Mouse (Mus musculus) frontal cortex, postnatal 14 days (tissue): ENCODE data around the gene Tbx4.

Experiments
- DNase-seq, 2 experiments: peaks; one replicate each; pipeline ENCODE4 v3.0.0; 2022; ENCODE audit warnings: low spot score in 2 of 2

Gene Tbx4

DNA sequence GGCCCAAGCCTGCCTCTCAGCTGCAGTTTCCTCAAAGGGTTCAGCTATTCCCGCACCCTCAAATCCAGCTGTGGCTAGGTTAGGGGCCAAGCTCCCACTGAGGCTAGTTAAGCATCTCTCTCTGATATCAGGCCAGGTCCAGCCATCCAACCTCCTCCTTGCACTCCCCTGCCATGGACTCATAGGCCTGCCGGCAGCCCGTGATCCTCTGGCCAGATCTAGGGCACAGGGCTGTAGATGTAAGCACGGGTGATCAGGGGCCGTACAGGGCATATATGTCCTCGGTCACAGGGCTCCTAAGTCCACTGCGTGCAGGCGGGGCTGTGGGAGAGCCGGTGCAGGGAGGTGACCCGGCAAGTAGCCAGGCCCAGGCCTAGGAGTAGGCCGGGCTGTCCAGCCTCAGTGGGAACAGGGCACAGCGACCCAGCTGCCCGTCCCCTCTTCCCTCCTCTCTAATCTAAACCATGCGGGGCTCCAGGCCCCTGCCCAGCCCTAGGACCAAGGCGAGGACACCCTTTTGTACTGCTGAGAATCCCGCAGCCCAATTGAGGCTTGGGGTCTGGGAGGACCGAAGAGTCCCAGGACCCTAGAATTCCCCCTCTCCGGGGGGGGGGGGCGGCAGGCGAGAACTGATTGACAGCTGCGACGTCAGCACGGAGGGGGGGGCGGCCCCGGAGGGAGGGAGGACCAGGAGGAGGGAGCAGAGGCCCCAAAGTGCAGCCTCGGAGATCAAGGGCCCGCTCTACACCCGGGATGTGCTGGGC, at the start of gene Tbx4:
Tbx4 (plus strand) TSS at position 758 of the 764 bp plus-strand sequence.
- DNase-seq: no peak

DNA sequence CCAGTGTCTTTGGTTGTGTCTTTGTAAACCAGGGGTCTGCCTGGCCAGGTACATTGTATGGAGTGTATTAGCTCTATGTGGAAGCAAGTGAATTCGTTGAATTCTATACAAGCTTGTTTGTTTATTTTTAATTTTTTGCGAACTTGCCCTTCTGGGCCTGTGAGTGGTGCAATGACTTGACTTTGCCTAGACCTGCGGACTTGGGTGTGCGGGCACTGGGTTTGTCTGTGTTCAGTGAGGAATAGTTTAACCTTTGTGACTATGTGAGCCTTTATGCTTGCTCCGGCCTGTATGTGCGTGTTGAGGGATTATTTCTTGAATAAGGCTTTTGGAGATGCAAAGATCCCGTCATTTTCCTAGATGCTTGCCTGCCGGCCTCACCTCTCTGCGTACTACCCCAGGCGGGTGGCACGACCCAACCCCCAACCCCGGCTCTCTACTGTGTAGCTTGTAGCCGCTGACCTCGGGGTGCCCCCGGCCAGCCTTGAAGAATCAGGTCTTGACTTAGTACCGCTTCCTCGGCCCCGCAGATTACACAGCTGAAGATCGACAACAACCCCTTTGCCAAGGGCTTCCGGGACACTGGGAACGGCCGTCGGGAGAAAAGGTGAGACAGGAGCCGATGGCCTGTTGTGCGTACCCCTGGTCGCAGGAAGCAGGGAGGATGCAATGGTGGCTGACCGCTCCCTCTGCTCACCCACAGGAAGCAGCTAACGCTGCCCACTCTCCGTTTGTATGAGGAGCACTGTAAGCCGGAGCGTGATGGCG, 49.5 kb upstream of the Tbx4 start:
- no peak for DNase-seq

DNA sequence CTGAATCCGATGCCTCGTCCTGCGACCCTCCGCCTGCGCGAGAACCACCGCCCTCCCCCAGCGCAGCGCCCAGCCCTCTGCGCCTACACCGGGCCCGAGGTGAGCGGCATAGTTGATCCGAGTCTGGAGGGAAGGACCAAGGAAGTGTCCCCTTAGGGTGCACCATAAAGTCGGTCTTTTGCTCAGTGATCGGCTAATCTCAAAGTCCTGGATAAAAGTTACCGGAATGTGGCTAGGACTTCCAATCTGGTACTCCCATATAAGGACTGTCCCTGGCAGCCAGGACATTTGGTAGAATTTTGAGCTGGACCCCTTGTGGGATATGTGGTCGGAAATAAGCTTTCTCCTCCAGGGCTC, 49.0 kb upstream of the Tbx4 start:
- DNase-seq: no peak

DNA sequence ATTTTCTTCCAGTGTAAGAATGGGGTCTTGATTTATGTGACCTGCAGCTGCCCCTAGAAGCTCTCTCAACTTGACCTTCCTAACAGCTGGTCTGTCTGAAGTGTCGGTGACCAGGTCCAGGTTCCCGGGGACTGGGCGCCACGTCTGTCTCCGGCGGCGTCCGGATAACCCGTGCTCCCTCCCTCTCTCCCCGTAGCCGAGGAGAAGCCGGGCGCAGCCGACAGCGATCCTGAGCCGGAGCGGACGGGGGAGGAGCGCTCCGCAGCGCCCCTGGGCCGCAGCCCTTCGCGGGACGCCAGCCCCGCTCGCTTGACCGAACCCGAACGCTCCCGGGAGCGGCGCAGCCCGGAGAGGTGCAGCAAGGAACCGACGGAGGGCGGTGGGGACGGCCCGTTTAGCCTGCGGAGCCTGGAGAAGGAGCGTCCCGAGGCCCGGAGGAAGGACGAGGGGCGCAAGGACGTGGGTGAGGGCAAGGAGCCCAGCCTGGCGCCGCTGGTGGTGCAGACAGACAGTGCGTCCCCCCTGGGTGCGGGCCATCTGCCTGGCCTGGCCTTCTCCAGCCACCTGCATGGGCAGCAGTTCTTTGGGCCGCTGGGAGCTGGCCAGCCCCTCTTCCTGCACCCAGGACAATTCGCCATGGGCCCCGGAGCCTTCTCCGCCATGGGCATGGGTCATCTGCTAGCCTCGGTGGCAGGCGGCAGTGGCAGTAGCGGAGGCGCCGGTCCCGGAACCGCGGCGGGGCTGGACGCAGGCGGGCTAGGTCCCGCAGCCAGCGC, 48.4 kb upstream of the Tbx4 start:
- no peak for DNase-seq

DNA sequence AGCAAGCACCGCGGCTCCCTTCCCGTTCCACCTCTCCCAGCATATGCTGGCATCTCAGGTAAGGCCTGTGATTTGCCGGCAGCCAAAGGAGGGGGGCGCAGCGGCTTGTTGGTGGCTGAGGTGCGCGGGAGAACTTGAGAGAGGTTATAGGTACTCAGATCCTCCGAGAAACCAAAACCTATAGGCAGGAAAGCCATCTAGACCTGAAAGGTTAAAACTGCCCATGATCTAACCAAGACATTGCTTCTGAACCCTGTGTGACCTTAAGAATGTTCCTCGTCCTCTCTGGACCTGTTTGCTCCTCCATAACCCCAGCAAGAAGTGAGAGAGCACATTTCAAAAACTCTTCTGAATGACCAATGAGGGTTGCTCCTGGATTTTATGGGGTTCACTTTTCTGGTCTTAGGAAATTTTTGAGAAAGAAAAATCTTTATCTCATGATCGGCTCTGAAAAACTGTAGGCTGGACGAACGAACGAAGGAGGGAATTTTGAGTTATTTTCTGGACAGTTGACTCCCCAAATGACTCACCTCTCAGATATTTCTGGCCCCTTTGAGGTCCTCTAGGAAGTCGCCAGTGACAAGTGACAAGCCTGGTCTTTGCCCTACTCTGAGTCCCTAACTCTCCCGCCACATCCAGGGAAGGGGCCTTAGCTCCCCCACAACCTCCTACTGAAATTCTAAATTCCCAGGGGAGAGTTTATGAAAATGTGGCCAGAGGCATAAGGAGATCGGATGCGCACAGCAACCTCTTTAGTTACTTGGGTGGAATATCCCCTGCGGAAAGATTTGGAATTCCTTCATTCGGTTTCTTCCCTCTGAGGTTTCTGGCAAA, 47.6 kb upstream of the Tbx4 start:
- no peak for DNase-seq

DNA sequence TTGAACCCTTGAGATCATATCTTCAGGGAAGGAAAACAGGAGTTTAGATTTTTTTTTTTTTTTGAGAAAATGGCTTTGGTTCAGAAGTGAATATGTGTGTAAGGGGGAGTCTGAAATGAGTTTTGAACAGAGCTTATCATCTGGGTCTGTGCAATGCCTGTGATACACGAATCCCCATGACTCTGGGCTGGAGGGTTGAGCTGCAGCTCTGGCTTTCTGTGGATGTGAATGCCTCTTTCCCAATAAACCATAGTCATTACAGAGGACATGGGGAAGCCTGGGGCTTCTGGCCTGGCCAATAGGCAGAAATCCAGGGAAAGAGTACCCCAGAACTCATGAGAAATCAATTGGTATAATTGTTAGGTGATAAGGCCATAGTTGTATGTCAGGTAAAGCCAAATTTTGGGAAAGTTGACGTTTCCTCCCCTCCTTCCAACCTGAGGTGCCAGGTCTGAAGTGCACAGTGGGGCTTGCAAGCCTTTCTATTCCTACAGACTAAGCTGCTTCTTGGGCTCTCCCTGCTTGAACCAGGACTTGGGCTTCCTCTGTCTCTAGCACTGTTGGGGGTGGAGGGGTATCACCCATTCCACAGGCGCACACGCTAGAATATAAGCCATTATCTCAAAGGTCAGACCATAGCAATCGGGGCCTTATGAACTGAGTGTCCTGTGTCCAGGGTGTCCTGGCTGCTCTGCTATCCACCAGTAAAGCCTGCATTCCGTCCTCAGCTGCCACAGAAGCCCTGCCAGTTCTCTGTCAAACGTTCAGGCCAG, 46.8 kb upstream of the Tbx4 start:
- DNase-seq: no peak

DNA sequence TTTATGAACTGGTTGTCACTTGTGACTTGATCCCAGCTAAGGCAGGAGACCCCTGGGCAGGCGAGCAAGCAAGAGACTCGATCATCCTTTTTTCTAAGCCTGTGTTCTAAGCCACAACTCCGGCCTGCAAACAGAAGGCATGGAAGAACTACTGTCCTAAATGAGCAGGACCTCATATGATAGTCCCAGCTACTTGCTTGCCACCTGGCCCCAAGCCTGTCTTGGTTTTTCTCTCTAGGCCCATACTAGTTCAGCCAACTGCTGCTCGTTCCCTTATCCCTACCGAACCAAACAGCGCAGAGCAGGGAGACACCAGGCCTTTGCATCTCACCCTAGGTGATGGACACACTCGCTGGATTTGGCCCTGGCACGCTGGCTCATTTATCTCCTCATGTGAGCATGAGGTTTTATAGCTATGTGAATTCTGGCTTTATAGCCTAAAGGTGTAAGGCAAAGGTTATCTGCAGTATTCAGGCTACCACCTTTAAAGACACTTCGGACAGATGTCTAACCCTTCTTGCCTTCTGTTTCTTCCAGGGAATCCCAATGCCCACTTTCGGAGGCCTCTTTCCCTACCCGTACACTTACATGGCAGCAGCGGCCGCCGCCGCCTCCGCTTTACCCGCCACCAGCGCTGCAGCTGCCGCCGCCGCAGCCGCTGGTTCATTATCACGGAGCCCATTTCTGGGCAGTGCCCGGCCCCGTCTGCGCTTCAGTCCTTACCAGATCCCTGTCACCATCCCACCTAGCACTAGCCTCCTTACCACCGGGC, 46.0 kb upstream of the Tbx4 start:
- no peak for DNase-seq

DNA sequence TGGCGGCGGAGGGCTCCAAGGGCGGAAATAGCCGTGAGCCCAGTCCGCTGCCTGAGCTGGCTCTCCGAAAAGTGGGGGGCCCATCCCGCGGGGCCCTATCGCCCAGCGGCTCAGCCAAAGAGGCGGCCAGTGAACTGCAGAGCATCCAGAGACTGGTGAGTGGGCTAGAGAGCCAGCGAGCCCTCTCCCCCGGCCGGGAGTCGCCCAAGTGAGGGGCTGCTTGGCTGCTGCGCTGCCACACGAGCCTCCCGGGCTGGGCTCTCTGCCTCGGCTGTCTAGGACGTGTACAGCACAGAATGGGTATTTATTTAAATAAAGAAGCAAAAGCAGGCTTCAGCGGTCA, 45.4 kb upstream of the Tbx4 start:
- DNase-seq: no peak

DNA sequence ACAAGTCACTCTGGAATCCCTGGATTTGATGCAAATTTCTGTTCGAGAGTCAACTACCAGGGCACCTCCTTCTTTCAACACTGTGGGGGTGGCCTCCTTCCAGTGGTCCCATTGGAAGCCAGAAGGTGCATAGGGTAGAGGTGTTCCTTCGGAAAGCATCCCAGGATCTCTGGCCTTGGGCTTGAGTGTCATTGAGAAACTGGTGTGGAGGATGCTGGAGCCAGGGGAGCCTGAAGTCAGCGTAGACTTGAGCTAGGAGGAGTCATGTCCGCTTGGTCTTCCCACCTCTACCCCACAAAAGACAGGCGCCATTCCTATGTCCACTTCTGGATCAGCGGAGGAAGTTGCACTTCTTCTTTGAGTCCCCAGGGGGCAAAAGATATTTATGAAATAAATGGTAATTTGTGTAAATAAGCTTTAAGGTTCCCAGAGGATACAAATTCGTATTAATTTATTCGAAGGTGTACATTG, 45.0 kb upstream of the Tbx4 start:
- no peak for DNase-seq

DNA sequence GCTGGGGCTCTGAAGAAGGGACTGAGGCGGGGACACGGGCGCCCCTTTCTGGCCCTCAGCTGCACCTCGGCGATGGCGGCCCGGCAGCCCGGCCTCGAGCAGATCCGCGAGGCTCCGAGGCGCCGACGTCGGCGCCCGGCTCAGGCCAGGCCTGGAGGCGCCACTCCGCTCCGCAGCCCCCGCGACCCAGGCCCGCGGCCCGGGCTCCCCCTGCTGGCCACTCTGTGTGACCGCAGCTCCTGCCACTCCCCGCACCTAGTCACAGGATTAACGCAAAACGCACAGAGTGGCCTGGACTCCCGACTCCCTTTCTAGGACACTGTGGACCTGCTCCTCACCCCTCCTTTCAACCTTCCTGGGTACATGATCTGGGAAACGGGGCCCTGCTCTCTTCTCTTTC, 44.2 kb upstream of the Tbx4 start:
- DNase-seq: no peak

DNA sequence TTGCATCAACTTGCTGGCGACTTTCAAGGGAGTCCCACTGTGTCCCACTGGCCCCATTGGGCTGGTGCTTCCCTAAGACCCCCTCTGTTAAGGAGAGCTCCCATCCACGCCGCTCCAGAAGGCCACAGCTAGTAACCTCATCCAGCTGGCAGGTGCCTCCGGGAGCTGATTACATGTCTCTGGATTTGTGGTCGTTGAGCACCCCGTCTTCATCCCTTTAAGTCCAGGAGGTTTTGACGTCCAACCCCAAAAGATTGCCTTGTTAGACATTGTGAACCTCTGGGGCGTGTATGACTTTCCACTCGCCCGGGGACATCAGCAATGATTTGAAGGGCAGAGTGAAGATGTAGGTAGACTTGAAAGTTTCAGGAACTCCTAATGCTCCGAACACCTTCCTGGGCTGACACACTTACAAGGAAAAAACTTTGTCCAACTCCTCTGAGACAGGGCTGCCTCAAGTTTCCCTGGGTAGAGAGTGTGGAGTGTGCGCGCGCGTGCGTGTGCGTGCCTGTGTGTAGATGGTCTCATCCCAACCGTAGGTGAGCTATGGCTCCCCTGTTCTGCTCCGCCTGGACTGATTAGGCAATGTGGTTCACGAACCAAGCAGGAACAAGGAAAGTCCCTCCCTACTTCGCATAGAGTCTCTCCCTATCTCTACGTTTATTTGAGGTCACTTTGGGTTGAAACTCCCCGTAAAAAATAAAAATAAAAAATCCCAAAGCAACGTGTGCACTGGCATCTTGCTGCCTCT, 43.5 kb upstream of the Tbx4 start:
- DNase-seq: no peak

DNA sequence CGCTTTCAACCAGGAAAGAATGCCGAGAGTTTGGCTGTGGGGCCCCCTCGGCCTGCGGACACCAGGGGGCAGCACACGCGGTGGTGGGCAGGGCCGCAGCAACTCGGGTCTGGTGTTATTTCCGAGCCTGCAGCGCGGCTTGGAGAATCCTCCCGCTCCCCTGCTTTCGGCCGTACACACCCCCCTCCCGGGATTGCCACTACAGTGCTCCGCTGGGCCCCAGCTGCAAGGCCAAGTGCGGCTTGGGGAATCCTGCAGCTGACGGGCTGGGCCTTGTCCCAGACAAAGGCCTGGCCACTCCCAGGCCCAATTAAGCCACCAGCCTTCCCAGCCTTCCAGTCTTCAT, 42.9 kb upstream of the Tbx4 start:
- no peak for DNase-seq

DNA sequence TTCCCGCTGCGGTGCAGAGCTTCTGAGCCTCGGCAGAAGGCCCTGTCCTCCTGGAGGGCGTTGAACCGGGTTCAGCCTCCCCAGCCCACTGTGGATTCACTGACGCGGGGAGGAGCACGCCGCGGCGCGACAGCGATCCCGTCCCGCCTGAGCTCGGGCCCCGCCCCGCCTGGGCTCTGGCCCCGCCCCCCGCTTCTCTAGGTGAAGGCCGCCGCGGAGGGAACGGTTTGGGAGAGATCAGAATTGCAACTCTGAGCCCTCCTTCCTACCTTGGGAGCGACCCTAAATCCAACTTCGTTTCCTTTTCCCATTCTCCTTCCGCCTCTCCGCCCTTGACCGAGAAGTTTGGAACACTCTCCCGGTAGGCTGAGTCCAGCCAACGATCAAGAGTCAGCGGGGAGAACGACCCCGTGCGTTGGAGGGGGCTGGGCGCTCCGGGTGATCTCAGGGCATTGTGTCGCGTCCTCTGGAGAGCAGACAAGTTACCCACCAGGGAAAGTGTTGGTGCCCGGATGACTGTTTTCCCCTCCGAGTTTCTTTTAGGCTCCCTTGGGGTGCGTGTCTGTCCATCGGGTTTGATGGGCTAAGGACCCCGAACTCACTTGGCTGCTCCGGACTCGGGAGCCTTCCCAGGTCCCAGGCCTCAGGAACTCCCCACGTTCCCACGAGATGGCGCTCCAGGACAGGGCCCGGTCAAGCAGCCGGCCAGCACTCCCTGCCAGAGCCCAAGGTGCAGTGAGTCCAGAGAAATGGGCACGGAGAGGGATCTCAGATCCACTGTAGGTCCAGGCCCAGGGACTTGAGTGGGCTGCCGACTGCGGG, 41.9 kb upstream of the Tbx4 start:
- peak in 1 of 2 experiments; percentile 72 for DNase-seq

DNA sequence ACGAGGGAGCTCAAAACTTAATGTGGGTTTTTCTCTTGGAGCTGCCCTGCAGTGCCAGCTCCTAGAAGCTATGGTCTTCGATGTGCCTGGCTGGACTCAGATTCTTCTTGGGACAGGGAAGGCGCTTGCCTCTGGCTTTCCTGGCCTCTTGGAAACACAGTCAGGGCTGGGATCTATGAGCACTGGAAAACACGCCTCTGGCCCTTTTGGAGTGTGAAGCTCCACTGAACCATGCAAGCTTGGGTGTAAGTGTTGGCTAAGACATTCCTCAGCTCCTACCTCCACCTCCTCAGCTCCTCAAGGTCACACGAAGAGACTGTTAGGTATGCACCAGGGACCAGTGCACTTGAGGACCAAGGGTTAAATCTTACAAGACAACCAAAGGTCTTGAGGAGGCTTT, 41.3 kb upstream of the Tbx4 start:
- DNase-seq: no peak

DNA sequence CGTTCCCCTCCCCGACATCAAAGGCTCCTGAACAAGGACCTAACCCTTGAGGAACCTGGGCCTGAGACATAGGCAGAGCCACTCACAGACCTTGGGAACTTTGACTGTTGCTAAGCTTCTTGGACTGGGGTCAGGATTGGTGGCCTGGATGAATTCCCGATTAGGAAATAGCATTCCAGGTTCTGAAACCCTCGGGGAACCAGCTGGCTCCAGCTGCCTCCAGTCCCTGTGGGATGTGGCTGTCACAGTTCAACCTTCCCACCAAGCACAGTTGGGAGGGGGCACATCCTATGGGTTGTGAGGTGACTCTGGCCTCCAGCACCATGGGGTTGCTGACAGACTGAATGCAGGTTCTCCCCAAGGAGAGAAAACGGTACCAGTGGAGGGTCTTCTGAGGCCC, 40.3 kb upstream of the Tbx4 start:
- no peak for DNase-seq

DNA sequence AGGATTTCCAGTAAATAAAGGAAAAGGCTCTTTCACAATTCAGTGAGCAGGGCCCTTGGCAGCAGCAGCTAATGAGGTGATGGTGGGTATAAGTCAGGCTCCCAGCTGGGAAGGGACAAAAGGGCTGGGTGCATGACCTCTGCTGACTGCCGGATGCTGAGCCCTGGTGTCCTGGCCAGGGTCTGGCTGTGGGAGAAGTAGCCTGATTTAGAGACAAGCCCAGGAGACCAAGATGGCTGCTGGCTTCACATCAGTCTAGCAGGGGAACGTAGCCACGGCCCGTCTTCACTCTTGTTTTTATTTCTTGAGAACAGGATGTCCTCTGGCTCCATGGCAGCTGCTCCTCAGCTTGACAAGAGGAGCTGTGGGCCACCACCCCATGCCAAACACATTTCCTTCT, 39.7 kb upstream of the Tbx4 start:
- DNase-seq: no peak

DNA sequence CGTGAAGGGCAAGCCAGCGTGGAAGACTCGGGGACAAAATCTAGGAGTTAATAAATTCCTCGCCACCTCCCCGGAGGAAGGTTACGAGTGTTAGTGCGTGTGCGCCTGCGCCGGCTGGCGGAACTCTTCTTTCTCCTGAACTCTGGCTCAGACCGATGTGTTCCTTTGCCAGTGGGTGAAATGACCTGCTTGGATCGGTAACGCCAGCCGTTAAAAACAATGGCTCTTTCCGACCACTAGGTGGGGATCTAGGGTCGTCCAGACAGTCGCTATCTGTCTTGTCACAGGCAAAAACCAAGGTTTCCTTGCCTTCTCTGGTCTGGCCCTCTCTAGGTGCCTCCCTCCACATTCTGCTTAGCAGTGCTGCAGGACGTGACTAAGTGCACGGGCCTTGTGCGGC, 37.2 kb upstream of the Tbx4 start:
- DNase-seq: peak in 1 of 2 experiments; percentile 58

DNA sequence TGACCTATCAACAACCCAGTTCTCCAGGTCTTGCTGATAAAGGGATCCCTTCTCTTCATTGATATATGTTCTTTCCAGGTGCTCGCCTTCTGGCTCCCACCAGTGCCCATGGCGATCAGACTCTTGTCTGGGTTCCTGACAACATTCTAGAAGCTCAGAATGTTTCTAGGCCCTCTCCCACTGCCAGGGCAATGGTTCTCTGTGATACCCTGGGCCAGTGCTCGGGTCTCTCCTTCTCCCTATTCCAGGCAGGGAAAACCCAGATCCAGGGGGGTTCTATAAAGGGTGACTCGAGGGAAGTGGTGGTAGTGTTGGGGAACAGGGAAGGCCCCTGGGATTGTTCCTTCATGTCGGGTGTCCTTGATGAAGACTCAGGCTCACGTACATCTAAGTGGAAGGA, 36.0 kb upstream of the Tbx4 start, which contains the start of gene Gm11444:
Gm11444 (minus strand) TSS at position 101 of the 400 bp plus-strand sequence.
- no peak for DNase-seq

DNA sequence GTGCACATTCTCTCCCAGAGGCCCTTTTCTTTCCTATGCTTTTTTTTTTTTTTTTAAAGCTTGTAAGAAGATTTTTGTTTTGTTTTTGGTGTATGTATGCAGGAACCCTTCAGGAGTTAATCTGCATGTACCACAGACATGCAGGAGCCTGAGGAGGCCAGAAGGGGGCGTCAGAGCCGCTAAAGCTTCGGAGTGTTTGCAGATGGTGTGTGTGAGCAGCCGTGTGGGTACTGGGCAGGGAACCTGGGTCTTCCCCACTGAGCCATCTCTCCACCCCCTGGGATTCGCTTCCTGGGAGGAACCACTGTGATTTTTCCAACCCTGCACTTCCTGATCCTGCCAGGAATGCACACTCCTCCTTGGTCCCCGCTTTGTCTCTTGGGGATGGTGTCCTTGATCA, 35.5 kb upstream of the Tbx4 start:
- no peak for DNase-seq
